Mouse (Mus musculus) hindbrain, embryonic 12.5 days (tissue): ENCODE measurements around the gene Dnah6. TPM values are rescaled to one million over a fixed set of nuclear protein-coding genes. Genes with fewer than 3 reads are reported as not detected.

ENCODE experiments used
- ATAC-seq: fragments of 200-750 bp; cut with Nextera tagmentation; 2 replicates; pipeline ENCODE4 v1.8.0; 2017; ENCODE audit warnings: moderate TSS enrichment; ENCODE audit not compliant: low FRiP score
- H3K27ac ChIP-seq: fragments of 300-500 bp; sonication (generic); 2 replicates; pipeline ENCODE4 v1.5.1; 2016; ENCODE audit warnings: mild to moderate bottlenecking
- H3K27me3 ChIP-seq: fragments of 300-500 bp; sonication (generic); 2 replicates; pipeline ENCODE4 v1.6.1; 2016; ENCODE audit warnings: mild to moderate bottlenecking
- H3K36me3 ChIP-seq: fragments of 300-500 bp; sonication (generic); 2 replicates; pipeline ENCODE4 v1.6.1; 2016; ENCODE audit warnings: mild to moderate bottlenecking
- H3K4me1 ChIP-seq: fragments of 300-500 bp; sonication (generic); 2 replicates; pipeline ENCODE4 v1.6.1; 2016
- H3K4me2 ChIP-seq: fragments of 300-500 bp; sonication (generic); replicated peaks from 2 replicates; pipeline ENCODE4 v1.6.1; 2016; ENCODE audit warnings: mild to moderate bottlenecking
- H3K4me3 ChIP-seq: fragments of 300-500 bp; sonication (generic); 2 replicates; pipeline ENCODE4 v1.5.1; 2016; ENCODE audit warnings: mild to moderate bottlenecking
- H3K9ac ChIP-seq: fragments of 300-500 bp; sonication (generic); 2 replicates; pipeline ENCODE4 v1.6.1; 2016; ENCODE audit warnings: mild to moderate bottlenecking, moderate library complexity
- H3K9me3 ChIP-seq: fragments of 300-500 bp; sonication (generic); replicated peaks from 2 replicates; pipeline ENCODE4 v1.6.1; 2016; ENCODE audit warnings: mild to moderate bottlenecking
- WGBS: fragments of 180-500 bp; shearing (Covaris S2); methylation state at CpG from one replicate; pipeline ENCODE4 v1.1.7; 2016; 5-methylcytosine and 5-hydroxymethylcytosine counted together
- polyA plus RNA-seq: library from polyadenylated mRNA; unstranded; fragments of >200 nt; fragmentation: Nextera tagmentation; extraction: Ambion mirVana; gene quantifications from 2 replicates; pipeline ENCODE4 v1.2.1, GENCODE M21; 2016

Dnah6 gene
- polyA plus RNA-seq, 1 experiment from 2014 or later = 0.50 TPM

DNA sequence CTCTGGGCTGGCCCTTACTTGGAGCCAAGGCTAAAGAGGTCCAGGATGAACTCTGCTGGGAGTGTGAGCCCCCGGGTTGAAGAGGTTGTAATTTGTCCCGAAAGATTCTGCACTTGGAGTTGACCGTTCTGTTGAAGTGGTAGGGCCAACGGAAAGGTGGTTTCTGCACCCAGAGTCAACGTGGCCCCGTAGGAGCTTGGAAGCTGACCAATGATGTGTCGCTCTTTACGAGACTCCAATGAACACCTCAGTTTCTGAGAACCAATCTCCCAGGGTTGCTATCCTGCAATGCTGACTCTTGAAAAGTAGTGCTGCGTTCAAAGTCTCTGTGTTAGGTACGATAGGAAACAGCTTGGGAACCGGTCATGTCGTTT is 27.6 kb upstream of the Dnah6 start:
- Histone ChIP-seq H3K27ac (peak overlapping the region; percentile 70; the same call in 1 of the 2 replicates), H3K27me3 (no peaks in the 10 kb centered on the region), H3K9me3 (no peaks in the 10 kb centered on the region), H3K4me1 (peaks cover 14% of the 10 kb centered on the region), H3K4me3 (peak overlapping the region; percentile 93), H3K36me3 (no peaks in the 10 kb centered on the region), H3K4me2 (peak overlapping the region; percentile 79), H3K9ac (peak overlapping the region; percentile 93)
- WGBS = 9% methylated on average over 12 of the region's 12 CpGs
- ATAC-seq = no peak

DNA sequence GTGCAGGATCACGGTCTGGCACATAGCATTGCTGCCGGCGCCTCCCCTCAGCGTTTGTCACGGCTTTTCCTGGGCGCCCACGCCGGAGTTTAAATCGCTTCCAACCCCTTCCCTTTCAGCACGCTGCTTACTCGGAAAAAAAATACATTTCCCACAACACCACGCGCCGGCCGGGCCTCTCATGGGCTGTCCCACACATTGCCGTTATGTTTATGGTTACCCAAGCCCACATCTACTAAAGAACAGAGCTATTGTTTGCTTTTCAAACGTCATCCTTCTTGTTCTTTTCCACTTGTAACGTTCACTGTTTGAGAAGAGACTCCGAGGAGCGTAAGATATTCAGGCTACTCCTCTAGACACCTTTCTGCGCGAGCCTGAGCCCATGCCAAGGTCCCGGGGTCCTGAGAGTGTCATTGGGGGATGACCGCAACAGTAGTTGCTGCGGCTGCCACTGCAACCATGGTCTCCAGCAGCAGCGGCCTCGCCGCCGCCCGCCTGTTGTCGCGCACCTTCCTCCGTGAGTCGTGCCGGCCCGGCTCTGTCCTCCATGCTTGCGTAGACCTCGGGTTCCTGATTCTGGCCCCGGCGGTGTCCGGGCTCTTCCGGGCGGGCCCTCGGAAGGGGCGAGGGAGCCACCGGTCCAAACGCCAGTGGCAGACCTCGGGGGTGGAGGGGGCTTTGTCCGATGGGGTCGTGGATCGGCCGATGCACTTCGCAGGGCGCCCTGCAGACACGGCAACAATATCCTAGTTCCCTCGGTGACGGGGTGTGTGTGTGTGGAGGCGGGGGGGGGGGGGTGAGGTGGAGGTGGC is 27.0 kb upstream of the Dnah6 start, which contains the start of gene Suclg1:
Gene Suclg1 (plus strand): TSS at position 146 of the 812 bp plus-strand sequence.
- H3K4me2 ChIP-seq = peak within 1 kb of the TSS; percentile 79
- H3K36me3 ChIP-seq = no peaks in the 10 kb centered on the region
- H3K27ac ChIP-seq = peak within 1 kb of the TSS; percentile 70
- H3K4me3 ChIP-seq = peak within 1 kb of the TSS; percentile 93
- peak within 1 kb of the TSS; percentile 93 for H3K9ac ChIP-seq
- peaks cover 14% of the 10 kb centered on the region for H3K4me1 ChIP-seq
- no peaks in the 10 kb centered on the region for H3K9me3 ChIP-seq
- H3K27me3 ChIP-seq = no peaks in the 10 kb centered on the region
- peak; percentile 97 for ATAC-seq
- under 1% methylated on average over 57 of the region's 58 CpGs for WGBS

DNA sequence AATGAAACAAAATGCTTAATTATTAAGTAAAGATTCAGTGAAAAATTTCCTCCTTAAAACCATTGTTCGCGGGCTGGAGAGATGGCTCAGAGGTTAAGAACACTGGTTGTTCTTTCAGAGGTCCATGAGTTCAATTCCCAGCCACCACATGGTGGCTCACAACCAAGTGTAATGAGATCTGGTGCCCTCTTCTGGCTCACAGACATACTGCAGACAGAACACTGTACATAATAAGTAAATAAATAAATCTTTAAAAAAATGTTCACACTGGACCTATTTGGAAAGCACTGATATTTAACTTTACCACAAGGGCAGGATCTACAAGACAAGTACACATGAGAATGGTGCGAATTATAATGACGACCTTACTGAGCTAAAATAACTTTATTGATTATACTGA is 26.0 kb upstream of the Dnah6 start:
- WGBS = 38% methylated on average over 4 of the region's 4 CpGs
- no peaks in the 10 kb centered on the region for H3K9me3 ChIP-seq
- H3K27ac ChIP-seq = no peak overlapping the region
- ATAC-seq = no peak
- H3K4me1 ChIP-seq = peaks cover 14% of the 10 kb centered on the region
- H3K4me2 ChIP-seq = peak overlapping the region; percentile 79
- H3K9ac ChIP-seq = no peak overlapping the region
- no peaks in the 10 kb centered on the region for H3K36me3 ChIP-seq
- peak overlapping the region; percentile 93 for H3K4me3 ChIP-seq
- no peaks in the 10 kb centered on the region for H3K27me3 ChIP-seq

DNA sequence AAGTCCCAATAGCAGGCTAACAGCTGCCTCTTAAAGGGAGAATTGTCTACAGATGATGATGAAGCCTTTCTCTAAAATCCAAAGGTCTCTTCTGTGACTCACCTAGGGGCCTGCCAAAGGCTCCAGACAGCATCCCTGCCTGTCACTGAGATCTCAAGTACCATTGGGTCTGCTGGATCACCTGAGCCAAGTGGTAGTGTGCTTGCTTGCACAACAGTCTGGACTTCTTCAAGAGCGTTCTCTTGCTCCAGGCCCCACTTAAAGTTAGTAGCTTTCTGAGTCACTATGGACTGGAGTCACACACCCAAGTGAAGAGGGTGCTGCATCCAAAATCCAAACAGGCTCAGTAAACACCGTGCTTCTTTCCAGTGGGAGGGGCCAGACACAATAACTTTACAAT is 25.4 kb upstream of the Dnah6 start:
- no peak overlapping the region for H3K4me3 ChIP-seq
- no peak for ATAC-seq
- H3K9ac ChIP-seq = no peak overlapping the region
- no peaks in the 10 kb centered on the region for H3K27me3 ChIP-seq
- H3K27ac ChIP-seq = no peak overlapping the region
- H3K4me1 ChIP-seq = peaks cover 14% of the 10 kb centered on the region
- WGBS = 84% methylated on average over 2 of the region's 2 CpGs
- H3K4me2 ChIP-seq = no peak overlapping the region
- H3K9me3 ChIP-seq = no peaks in the 10 kb centered on the region
- no peaks in the 10 kb centered on the region for H3K36me3 ChIP-seq

DNA sequence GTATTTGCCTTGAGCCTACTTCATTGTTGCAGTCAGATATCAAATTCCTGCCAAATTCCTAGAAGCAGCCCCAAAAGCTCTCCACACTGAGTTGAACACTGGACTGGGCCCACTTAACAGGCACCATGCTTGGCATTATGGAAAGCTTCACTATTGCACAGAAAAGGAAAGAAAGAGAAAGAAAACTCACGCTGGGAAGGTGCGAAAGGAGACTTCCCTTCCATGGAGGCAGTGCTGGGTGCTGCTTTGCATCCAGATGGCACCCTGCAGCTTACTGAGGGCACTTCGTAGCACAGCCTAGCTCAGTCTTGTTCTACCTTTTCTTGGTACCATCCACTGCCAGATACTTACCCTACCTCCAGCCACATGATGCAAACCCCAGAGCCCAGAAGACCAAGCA is 14.2 kb upstream of the Dnah6 start:
- no peaks in the 10 kb centered on the region for H3K4me1 ChIP-seq
- 61% methylated on average over 3 of the region's 3 CpGs for WGBS
- no peak overlapping the region for H3K4me2 ChIP-seq
- no peak for ATAC-seq
- no peak overlapping the region for H3K27ac ChIP-seq
- no peaks in the 10 kb centered on the region for H3K9me3 ChIP-seq
- no peaks in the 10 kb centered on the region for H3K36me3 ChIP-seq
- no peak overlapping the region for H3K9ac ChIP-seq
- H3K27me3 ChIP-seq = no peaks in the 10 kb centered on the region
- no peak overlapping the region for H3K4me3 ChIP-seq

DNA sequence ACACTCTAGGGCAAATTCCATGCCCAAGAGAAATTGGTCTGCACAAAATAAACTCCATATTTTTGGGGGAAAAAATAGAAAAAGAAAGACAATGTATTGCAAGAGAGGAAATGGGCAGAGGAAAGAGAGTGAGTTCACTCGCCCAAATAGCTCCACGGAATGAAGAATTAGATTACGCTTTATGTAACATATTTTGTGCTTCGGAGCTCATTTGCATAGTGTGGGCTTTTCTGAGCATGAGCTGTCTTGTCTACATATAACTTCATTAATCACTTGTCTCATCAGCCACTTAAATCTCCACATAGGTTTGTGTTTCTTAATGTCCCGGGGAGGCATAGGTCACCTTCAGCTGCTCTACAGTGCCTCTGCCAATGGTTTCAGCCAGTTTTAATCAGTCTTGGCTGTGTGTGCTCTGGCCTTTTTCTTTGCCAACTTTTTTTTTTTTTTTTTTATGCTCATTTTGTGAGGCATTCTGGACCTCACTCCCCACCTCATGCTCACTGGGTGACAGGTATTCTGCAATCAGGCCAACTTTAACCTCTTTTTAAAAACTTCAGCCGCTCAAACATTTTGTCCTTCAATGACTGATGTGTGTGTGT is 12.9 kb upstream of the Dnah6 start:
- Histone ChIP-seq H3K4me2 (no peak overlapping the region), H3K27ac (no peak overlapping the region), H3K4me3 (no peak overlapping the region), H3K36me3 (no peaks in the 10 kb centered on the region), H3K9me3 (no peaks in the 10 kb centered on the region), H3K4me1 (no peaks in the 10 kb centered on the region), H3K27me3 (no peaks in the 10 kb centered on the region), H3K9ac (no peak overlapping the region)
- ATAC-seq = no peak
- WGBS = 88% methylated on average over 6 of the region's 6 CpGs

DNA sequence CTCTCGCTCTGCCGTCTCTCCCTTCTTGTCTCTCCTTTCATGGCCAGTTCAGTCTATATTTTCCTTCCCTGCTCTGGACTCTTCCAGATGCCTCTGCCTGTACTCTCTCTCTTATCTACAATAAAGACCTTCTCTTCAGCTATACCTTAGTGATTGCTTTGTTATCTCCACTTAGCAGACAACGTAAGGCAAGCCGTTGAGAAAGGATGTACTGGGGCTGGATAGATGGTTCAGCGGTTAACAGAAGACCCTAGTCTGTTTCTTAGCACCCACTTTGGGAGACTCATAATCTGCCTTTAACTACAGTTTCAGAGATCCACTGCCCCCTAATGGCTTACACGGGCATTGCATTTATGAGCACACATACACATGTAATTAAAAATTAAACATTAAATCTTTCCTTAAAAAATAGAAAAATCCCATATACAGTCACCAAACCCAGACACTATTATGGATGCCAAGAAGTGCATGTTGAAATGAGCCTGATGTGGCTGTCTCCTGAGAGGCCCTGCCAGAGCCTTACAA is 11.8 kb upstream of the Dnah6 start:
- Histone ChIP-seq H3K27me3 (no peaks in the 10 kb centered on the region), H3K4me3 (no peak overlapping the region), H3K36me3 (no peaks in the 10 kb centered on the region), H3K4me2 (no peak overlapping the region), H3K4me1 (no peaks in the 10 kb centered on the region), H3K9ac (no peak overlapping the region), H3K9me3 (no peaks in the 10 kb centered on the region), H3K27ac (no peak overlapping the region)
- no peak for ATAC-seq
- 89% methylated on average over 6 of the region's 6 CpGs for WGBS

DNA sequence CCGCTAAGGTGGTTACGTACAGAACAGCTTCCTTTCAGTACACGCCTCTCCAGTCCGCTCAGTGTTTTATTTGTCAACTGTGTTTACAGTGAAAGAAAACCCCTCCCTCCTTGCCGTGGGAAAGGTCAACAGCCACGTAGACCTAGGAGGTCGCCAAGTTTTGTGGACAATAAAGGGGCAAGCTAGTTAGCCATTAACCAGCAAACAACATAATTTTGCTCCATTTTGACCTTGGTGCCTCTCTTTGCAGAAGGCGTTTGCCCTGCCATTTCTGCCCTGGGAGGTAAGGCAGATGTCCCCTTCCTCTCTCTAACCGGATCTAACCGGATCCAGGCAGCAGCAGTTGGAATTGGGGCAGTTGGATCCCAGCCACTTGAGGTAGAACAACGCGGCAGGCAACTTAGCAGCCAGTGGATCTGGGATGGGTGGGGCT is 10.7 kb upstream of the Dnah6 start:
- ATAC-seq = no peak
- no peaks in the 10 kb centered on the region for H3K36me3 ChIP-seq
- 88% methylated on average over 12 of the region's 12 CpGs for WGBS
- H3K4me2 ChIP-seq = no peak overlapping the region
- H3K4me3 ChIP-seq = no peak overlapping the region
- no peak overlapping the region for H3K9ac ChIP-seq
- H3K9me3 ChIP-seq = no peaks in the 10 kb centered on the region
- H3K27ac ChIP-seq = no peak overlapping the region
- no peaks in the 10 kb centered on the region for H3K27me3 ChIP-seq
- H3K4me1 ChIP-seq = no peaks in the 10 kb centered on the region

DNA sequence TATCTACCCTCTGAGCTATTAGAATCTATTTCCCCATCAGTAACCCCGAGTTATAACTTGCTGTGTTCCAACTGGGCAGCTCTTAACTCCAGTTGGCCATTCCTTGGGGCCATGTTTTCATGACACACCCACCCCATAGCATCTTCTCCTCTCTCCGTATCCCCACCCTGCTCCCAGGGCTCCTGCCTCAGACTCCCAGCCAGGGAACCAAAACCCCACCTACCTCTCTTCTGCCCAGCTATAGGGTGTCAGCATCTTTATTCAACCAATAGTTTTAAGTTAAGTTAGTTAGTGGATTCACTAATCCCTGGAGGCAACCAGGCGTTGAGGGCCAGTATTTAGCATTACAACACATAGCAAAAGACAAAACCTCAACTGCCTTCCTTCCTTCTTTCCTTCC is 7.4 kb upstream of the Dnah6 start:
- Histone ChIP-seq H3K9ac (no peak overlapping the region), H3K9me3 (no peaks in the 10 kb centered on the region), H3K4me2 (no peak overlapping the region), H3K36me3 (no peaks in the 10 kb centered on the region), H3K27me3 (no peaks in the 10 kb centered on the region), H3K4me3 (no peak overlapping the region), H3K4me1 (no peaks in the 10 kb centered on the region), H3K27ac (no peak overlapping the region)
- WGBS = 70% methylated on average over 3 of the region's 3 CpGs
- ATAC-seq = no peak

DNA sequence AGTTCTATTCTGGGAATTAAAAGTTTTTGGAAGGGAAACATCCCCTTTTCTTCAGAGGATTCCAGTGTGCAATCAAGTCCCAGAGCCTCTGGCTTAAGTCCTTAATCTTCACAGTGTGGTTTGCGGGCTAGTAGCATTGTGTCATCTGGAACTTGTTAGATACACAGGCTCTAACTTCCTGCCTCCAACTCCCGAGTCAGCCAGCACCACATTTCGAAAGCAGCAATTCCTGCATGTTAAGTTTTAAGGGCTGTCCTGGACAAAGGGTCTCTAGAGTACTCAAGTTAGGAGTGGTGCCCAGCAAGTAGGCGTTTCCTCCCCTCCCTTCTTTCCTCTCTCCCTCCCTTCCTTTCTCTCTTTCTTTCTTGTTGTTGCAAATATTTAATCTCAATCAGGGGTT is 7.0 kb upstream of the Dnah6 start:
- Histone ChIP-seq H3K4me1 (no peaks in the 10 kb centered on the region), H3K4me3 (no peak overlapping the region), H3K9me3 (no peaks in the 10 kb centered on the region), H3K36me3 (no peaks in the 10 kb centered on the region), H3K9ac (no peak overlapping the region), H3K4me2 (no peak overlapping the region), H3K27me3 (no peaks in the 10 kb centered on the region), H3K27ac (no peak overlapping the region)
- no peak for ATAC-seq
- WGBS = 56% methylated on average over 4 of the region's 4 CpGs

DNA sequence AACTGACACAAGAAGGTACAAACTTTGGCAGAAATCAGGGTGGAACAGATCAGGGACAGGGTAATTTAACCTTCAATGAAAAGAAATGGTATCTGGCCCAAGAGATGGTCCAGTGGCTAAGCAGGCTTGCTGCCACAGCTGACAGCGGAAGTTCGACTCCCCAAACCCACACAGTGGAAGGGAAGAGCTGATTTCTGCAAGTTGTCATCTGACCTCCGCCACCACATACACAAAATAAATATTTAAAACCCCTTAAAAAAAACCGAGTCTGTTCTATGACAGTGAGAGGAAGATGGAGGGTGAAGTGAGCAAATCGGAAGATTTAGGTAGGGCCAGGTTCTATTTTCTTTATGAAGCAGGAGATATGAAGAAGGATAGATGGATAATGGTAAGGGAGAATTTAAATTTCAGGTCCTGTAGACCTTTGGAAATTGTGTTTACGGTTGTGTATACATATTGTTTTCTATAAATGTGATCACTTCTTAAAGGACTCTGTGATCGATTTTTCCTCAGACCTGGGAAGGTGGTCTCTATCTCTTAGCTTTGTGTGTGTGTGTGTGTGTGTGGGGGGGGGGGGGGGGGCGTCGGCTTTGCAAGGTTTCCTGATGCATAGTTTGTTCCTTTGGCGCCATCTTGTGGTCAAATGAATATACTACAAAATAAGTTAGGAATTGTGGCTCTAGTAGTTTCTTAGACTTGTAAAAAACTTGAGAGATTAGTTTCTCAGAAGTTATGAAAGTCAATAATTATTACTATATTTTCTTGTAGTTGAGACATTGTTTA is 6.1 kb upstream of the Dnah6 start:
- Histone ChIP-seq H3K4me2 (no peak overlapping the region), H3K27me3 (no peaks in the 10 kb centered on the region), H3K9me3 (no peaks in the 10 kb centered on the region), H3K36me3 (no peaks in the 10 kb centered on the region), H3K9ac (no peak overlapping the region), H3K4me3 (no peak overlapping the region), H3K4me1 (0 out of 2 replicates have a peak, but pooled peaks cover 4% of the 10 kb centered on the region), H3K27ac (no peak overlapping the region)
- WGBS = 52% methylated on average over 10 of the region's 10 CpGs
- peak; percentile 56; the same call in 1 of the 2 replicates for ATAC-seq

DNA sequence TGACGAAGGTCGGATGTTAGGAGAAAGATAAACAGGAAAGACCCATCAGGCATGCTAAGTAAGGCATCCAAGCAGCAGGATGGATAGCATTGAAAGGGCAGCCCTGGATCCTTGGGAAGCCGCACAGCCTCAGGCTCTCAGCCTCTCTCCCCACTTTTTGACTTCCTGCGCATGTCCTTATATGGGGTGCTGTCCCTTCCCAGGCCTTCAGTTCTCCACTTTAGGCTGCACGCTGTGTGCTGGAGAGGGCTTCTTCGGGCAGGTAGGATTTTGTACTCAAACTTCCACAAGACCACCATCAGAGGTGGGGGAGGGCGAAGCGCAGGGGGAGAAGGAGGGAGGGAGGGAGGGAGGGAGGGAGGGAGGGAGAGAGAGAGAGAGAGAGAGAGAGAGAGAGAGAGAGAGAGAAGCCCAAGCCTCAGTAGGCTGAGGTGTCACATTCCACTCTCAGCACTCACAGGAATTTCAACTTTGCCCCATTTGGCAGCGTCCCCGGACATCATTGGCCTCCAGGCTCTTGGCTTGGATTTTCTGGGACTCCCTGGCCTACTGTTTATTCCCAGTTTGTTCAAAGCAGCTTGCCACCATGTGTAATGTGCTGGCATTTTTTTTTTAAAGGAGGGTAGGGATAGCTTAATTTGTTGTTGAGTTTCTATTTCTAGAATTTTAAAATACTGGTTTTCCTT is 1.5 kb upstream of the Dnah6 start:
- Histone ChIP-seq H3K4me3 (no peak overlapping the region), H3K9ac (no peak overlapping the region), H3K27ac (no peak overlapping the region), H3K4me2 (0 out of 2 replicates have a peak overlapping the region, but pooled peaks have one; percentile 16), H3K36me3 (no peaks in the 10 kb centered on the region), H3K27me3 (no peaks in the 10 kb centered on the region), H3K4me1 (peaks cover 8% of the 10 kb centered on the region), H3K9me3 (no peaks in the 10 kb centered on the region)
- ATAC-seq = no peak
- 23% methylated on average over 10 of the region's 10 CpGs for WGBS
